Mouse (Mus musculus): Measurements from ENCODE around the gene Map1lc3a.

Map1lc3a gene

DNA sequence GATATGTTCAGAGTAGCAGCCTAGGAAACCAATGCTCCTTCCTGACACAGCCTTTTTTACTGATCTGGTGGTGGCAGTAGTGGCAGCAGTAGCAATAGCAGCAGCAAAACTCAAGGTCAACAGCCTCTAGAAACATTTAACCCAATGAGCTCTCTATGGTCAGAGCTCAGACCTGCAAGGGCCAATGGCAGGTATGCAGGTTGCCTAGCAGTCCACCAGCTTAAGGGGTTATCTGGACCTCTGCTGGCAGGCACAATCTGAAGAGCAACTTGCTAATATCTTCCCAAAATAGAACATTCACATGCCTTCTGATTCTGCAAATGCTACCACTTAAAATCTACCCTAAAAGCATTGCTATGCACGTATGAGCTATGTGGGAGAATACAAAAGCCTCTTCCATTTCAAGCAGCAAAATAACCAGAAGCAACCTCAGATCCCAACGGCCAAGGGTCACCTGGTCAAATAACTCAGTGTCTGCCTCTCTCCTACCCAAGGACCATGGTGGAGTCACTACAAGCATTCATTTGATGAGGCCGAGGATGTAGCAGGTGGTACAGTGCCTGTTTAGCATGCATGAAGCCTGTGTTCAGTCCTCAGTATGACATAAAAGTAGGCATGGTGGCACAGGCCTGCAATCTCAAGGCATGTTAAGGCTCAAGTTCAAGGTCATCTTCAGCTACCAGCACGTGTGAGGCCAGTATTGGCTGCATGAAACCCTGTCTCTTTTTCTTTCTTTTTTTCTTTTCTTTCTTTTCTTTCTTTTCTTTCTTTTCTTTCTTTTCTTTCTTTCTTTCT, 11.6 kb downstream of the Map1lc3a start:
- DNase-seq = no peak

DNA sequence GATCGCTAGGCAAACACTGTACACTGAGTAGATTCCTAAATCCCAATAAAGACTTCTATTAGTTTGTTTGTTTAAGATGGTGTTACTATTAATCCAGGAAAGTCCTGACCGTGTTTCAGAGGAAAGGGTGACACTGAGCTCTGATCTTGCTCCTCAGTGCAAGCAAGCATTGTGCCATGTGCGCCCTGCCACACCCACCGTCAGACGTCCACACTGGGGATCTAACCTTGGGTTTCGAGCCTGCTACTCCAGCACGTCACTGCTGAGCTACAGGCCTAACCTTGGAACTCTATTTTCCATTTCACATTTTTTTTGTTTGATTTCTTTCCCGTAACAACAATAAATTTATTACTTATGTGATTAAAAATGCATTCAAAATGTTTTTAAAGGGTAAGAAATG, 14.0 kb downstream of the Map1lc3a start:
- no peak for DNase-seq

DNA sequence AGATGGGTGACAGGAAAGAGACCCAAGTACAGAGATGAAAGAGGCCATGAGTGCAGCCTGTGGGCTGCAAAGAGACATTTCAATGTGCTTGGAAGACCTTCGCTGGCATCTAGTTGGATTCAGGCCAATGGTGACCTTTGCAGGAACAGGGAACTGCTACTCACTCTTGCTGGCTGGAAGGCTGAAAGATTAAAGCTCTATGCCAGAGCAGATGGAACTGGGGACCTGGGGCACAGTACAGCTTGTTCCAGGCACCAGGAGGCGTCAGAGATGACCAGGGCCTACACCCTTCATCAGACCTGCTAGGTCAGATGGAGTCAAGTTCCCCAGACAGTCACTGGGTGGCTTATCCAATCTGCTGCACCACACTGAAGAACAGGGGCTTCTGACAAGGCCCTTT, 17.3 kb downstream of the Map1lc3a start:
- DNase-seq = peak; percentile 67

DNA sequence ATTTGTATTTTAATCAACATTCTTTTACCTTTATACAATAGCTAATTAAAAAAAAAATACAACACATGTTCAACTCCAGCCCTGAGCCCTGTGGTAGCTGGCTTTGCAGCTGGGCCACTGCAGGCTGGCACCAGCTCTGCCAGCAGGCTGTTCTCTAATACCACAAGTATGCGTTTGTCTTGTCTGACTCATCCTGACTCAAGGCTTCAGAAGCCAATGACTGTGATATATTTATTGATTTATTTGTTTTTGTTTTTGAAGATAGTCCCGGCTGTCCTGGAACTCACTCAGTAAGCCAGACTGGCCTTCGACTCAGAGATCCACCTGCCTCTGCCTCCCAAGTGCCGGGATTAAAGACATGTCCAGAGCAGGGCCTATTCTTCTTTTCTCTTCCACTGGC, 17.8 kb downstream of the Map1lc3a start:
- DNase-seq = no peak

DNA sequence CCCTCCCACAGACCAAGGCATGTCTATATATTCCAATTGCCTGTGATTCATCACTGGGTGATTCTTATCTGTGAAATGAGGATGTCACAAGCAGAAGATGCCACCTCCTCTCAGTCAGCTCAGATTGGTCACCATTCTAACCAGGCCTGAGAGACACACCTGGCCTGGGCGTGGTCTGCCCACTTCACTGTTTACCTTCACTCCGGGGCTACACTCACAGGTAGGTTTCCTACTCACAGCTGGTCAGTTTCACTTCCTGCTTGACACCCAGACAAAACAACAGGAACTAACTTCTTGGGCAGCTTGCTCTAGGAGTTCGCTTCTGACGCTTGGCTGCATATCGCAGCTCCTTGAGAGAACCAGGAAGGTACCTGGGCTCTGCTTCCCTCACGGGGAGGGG, 19.4 kb downstream of the Map1lc3a start:
- DNase-seq = no peak

DNA sequence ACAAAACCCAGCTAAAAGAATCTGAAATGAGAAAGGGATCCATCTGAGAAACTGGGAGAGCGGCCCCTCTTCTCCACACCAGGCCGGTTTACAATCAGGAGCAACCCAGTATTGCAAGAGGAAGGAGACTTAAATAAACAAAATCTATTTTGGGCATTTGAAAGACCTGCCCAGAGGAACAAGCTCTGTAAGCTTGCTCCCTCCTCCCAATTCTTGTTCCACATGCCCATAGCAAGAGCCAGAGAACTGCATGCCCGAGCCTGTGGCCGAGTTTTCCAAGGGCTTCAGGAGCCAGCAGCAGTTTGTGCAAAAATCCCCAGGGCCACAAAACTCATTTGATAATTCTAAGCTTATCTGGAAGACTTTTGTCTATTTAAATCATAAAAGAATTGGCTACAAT, 23.5 kb downstream of the Map1lc3a start:
- no peak for DNase-seq

DNA sequence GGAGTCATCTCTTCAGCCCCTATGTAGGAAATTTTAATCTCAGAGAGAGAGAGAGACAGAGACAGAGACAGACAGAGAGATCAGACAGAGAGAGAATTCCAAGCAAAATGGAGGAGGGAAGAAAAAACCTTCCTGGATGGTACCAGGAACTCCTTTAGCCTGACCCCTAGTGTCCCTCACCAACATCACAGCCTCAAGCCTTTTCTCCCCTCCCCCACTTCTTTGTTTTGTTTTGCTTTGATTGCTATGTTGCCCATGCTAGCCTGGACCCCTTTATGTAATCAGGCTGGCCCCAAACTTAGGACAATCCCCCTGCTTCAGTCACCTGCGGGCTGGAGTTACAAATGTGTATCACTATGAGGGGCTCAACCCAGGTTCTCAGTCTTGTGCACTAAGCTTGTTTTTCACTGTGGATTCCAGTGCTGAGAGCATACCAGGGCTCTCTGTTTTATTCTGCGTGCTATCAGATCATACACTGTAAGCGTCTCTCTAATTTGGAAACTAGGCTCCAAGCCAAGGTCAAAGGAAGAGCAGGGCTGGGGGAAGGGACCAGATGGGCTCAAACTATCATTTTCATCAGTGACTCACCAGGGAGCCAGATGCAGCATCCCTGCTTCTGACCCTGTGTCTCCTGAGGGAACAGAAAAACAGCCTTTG, 33.0 kb downstream of the Map1lc3a start:
- DNase-seq = no peak

DNA sequence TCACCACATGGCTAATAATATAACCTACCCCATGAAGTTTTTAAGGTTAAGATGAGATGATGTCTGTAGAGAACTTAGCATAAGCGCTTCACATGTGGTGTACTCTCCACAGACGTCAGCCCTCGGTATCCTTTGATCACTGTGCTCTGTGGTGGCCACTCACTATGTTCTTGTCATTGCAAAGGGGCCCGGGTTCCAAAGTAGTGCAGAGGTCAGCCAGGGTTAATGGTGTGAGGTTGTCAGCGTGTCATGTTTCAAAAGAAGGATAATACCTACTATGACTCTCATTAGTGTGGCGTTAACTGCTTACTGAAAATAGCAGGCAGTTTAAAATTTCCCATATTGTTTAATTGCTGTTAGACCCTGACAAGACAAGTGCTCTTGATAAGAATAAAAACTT, 37.6 kb downstream of the Map1lc3a start:
- no peak for DNase-seq

DNA sequence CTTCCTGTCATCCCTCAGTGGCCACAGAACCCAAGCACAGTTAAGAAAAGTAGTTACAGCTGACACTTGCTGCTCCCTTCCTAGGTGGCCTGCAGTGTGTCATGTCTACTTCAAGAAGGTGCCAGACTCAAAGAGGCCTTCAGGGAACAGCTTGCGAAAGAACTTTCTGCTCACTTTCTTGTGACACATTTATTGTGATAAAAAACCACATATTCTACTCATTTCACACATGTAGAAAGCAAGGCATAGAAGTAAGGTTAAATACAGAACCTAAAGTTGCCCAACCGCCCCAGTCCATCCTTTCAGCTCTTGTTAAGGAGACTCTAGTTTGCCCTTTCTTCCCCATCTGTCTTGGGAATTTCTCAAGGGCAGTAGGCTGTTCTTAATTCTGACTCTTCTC, 42.5 kb downstream of the Map1lc3a start:
- no peak for DNase-seq

DNA sequence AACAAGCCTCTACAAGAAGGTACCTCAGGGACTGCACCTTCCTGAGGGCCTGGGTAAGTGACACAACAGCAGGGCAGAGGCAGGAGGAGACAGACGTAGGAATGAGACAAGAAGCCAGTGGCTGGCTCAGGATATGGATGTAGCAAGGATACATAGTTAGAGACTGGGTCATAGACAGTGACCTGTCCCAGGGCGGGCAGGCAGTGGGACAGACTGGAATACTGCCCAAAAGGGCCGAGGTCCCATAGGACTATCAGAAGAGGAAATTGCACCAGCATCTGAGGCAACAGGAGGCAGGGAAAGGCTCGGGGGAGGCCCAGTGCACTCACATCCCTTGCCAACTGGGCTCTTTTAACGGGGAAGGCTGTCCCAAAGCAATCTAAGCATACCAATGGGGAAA, 44.5 kb downstream of the Map1lc3a start:
- DNase-seq = no peak

DNA sequence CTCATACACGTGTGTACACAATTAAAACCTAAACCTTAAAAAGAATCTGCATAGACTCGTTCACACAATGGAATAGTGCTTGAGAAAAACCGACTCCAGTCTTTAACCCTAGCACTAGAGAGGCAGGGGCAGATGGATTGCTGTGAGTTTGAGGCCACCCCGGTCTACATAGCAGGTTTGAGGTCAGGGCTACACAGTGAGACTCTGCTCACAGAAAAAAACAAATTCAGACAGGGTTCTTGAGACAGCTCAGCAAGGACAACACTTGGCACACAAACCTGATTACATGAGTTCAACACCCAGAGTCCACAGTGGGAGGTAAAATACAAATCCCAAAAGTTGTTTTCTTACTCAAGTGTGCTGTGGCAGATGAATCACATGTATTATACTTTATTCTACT, 49.9 kb downstream of the Map1lc3a start:
- DNase-seq = no peak
